Mouse (Mus musculus) embryonic facial prominence, embryonic 11.5 days (tissue): ENCODE measurements at regions not wholly inside any gene's neighbourhood (a gene's known extent, or its start where the extent isn't known, plus 50 kb on each side); places are given as distances from the start of the nearest gene placed in this dataset.

Experiments used
- ATAC-seq: fragments of 200-750 bp; cut with Nextera tagmentation; replicated peaks from 2 replicates; pipeline ENCODE4 v1.8.0; 2017; ENCODE audit warnings: low read depth; ENCODE audit not compliant: insufficient number of reproducible peaks, low FRiP score, low TSS enrichment
- DNase-seq: peaks from one replicate; pipeline ENCODE4 v3.0.0-alpha.2; 2015; ENCODE audit warnings: low spot score
- H3K27ac ChIP-seq: fragments of 300-500 bp; sonication (generic); replicated peaks from 2 replicates; pipeline ENCODE4 v1.5.1; 2014; ENCODE audit warnings: mild to moderate bottlenecking, low read depth, low read length, control low read depth
- H3K27me3 ChIP-seq: fragments of 300-500 bp; sonication (generic); 2 replicates; pipeline ENCODE4 v1.6.1; 2014; ENCODE audit warnings: mild to moderate bottlenecking, low read length, moderate library complexity, mixed read lengths; ENCODE audit not compliant: control insufficient read depth, insufficient read depth
- H3K36me3 ChIP-seq: fragments of 300-500 bp; sonication (generic); replicated peaks from 2 replicates; pipeline ENCODE4 v1.6.1; 2014; ENCODE audit warnings: low read depth, mild to moderate bottlenecking, low read length, moderate library complexity, mixed read lengths; ENCODE audit not compliant: control insufficient read depth, insufficient read depth
- H3K4me1 ChIP-seq: fragments of 300-500 bp; sonication (generic); 2 replicates; pipeline ENCODE4 v1.6.1; 2014; ENCODE audit warnings: low read length, mixed read lengths; ENCODE audit not compliant: control insufficient read depth, insufficient read depth
- H3K4me2 ChIP-seq: fragments of 300-500 bp; sonication (generic); 2 replicates; pipeline ENCODE4 v1.6.1; 2014; ENCODE audit warnings: low read depth, mild to moderate bottlenecking, control low read depth, low read length, moderate library complexity
- H3K4me3 ChIP-seq: fragments of 300-500 bp; sonication (generic); 2 replicates; pipeline ENCODE4 v1.5.1; 2014; ENCODE audit warnings: low read depth, low read length, control low read depth
- H3K9ac ChIP-seq: fragments of 300-500 bp; sonication (generic); replicated peaks from 2 replicates; pipeline ENCODE4 v1.6.1; 2014; ENCODE audit warnings: mild to moderate bottlenecking, control low read depth, low read length
- H3K9me3 ChIP-seq: fragments of 300-500 bp; sonication (generic); replicated peaks from 2 replicates; pipeline ENCODE4 v1.6.1; 2016; ENCODE audit warnings: mild to moderate bottlenecking, low read length, inconsistent platforms, mixed read lengths; ENCODE audit not compliant: control insufficient read depth
- WGBS: fragments of 180-500 bp; shearing (Covaris S2); extraction: QIAGEN DNeasy Blood & Tissue Kit; methylation state at CpG from one replicate; pipeline ENCODE4 v1.1.7; 2014; 5-methylcytosine and 5-hydroxymethylcytosine counted together

DNA sequence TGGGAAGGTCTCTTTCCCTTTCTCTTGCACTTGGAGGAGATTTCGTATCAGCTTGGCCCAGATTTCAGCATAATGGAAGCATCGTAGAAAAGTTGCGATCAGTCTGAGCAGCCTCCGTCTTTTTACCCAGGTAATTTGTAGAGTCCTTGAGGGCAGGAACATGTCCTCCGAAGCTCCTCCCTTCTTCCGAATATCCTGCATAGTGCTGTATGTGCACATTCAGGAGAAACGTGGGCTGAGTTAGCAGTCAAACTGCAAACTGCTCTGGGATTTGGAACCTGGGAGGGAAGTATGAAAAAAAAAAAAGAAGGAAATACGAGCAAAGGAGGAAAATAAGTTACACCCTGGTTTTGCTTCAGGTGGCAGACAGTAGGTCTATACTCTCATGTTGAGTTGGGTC is 294.7 kb downstream of the Pik3r1 start:
- 89% methylated on average over 8 of the region's 8 CpGs for WGBS
- no peak for DNase-seq
- no peak overlapping the region for H3K4me3 ChIP-seq

DNA sequence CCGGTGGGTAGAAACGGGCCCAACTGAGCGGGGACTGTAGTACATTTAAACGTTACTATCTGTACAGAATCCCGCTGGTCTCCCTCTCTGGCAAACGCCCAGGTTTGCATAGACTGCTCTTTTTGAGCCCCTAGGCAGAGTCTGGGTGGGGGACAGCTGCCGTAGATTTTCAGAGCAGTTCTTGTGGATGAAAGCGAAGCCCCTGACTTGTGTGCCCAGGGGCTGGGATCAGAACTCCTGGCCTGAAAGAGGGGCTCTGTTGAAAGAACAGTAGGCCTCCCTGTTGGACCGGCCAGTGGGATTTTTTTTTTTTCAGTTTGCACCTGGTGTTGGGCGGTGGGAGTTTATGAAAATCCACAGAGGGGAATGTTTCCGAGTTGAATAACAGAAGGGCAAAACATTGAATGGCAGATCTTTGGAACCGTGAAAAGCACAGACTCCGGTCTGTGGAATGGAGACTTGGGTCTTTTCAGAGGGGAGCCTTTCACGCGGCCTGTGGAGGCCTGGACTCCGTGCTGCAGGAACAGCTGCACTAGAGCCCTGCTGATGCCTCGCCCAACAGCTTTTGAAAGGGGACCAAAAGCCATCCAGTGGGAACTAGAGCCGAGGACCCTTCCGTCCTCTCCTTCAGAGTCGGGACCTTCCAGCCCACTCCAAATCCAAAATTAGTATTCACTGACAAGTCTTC is 297.3 kb downstream of the Pik3r1 start:
- H3K9me3 ChIP-seq: no peaks in the 10 kb centered on the region
- no peak for ATAC-seq
- 66% methylated on average over 20 of the region's 20 CpGs for WGBS
- no peak overlapping the region for H3K9ac ChIP-seq
- no peak overlapping the region for H3K27ac ChIP-seq
- H3K4me3 ChIP-seq: no peak overlapping the region
- no peaks in the 10 kb centered on the region for H3K27me3 ChIP-seq
- peak; percentile 5 for DNase-seq
- H3K36me3 ChIP-seq: no peaks in the 10 kb centered on the region
- no peak overlapping the region for H3K4me2 ChIP-seq
- no peaks in the 10 kb centered on the region for H3K4me1 ChIP-seq

More for the DNA sequence above, 294.7 kb downstream of the Pik3r1 start:
- Histone ChIP-seq H3K9ac (no peak overlapping the region), H3K27ac (no peak overlapping the region), H3K4me1 (no peaks in the 10 kb centered on the region), H3K36me3 (no peaks in the 10 kb centered on the region), H3K27me3 (no peaks in the 10 kb centered on the region), H3K4me2 (no peak overlapping the region), H3K9me3 (no peaks in the 10 kb centered on the region)
- ATAC-seq: no peak

GRCm38 (mm10) chr13:101465748-101466127 is 302.3 kb downstream of the Pik3r1 start:
- no peak overlapping the region for H3K9ac ChIP-seq
- H3K4me1 ChIP-seq: no peaks in the 10 kb centered on the region
- DNase-seq (no peak), ATAC-seq (no peak)
- H3K36me3 ChIP-seq: no peaks in the 10 kb centered on the region
- H3K4me2 ChIP-seq: no peak overlapping the region
- no peak overlapping the region for H3K4me3 ChIP-seq
- 87% methylated on average over 3 of the region's 3 CpGs for whole genome bisulfite sequencing
- no peaks in the 10 kb centered on the region for H3K27me3 ChIP-seq
- H3K9me3 ChIP-seq: no peaks in the 10 kb centered on the region
- no peak overlapping the region for H3K27ac ChIP-seq

DNA sequence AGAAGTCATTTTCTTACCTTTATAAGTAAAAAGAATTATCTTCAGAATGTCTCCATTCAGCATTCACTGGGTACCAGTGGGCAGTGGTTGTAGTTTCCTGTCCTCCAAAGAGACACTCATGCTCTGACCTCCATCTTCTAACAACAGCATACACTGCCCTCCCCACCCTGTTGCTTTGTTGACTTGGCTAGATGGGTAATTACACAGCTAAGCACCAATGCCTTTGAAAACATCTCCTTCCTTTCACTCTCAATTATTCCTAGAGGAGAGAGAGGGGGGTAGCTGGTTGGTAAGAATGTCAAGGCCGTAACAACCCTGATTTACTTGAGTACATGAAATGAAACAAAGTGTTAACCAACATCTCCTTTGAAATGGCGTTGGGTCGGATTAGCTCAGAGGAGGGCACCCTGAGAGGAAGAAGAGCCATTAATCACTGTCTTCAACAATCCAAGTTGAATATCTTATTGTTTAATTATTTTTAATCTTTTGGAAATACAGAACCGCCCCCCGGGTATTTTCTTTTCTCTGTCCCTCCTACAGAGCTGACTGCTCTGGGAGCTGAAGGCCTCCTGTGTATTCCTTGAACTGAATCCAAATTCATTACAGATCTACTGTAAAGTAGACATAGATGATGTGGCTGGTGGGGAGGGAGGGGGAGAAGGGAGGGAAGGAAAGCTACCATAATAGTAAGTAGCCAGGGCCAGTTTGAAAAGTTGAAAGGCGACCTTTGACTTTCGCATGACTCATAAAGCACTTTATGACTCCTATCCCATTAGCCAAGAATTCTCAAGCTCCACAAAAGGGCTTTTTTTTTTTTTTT is 302.9 kb downstream of the Pik3r1 start:
- no peak for ATAC-seq
- H3K4me3 ChIP-seq: no peak overlapping the region
- H3K27ac ChIP-seq: no peak overlapping the region
- no peaks in the 10 kb centered on the region for H3K27me3 ChIP-seq
- no peaks in the 10 kb centered on the region for H3K9me3 ChIP-seq
- no peaks in the 10 kb centered on the region for H3K36me3 ChIP-seq
- WGBS: 67% methylated on average over 7 of the region's 7 CpGs
- H3K4me1 ChIP-seq: no peaks in the 10 kb centered on the region
- DNase-seq: no peak
- H3K9ac ChIP-seq: no peak overlapping the region
- H3K4me2 ChIP-seq: no peak overlapping the region

- Histone ChIP-seq H3K27me3 (no peaks in the 10 kb centered on the region), H3K9ac (no peak overlapping the region), H3K4me1 (no peaks in the 10 kb centered on the region), H3K27ac (no peak overlapping the region), H3K36me3 (no peaks in the 10 kb centered on the region), H3K9me3 (no peaks in the 10 kb centered on the region), H3K4me3 (no peak overlapping the region), H3K4me2 (no peak overlapping the region)
- ATAC-seq (no peak), DNase-seq (no peak)
- WGBS: 66% methylated on average over 2 of the region's 2 CpGs
Measured at GRCm38 (mm10) chr13:101456926-101457325, 311.1 kb downstream of the Pik3r1 start.

DNA sequence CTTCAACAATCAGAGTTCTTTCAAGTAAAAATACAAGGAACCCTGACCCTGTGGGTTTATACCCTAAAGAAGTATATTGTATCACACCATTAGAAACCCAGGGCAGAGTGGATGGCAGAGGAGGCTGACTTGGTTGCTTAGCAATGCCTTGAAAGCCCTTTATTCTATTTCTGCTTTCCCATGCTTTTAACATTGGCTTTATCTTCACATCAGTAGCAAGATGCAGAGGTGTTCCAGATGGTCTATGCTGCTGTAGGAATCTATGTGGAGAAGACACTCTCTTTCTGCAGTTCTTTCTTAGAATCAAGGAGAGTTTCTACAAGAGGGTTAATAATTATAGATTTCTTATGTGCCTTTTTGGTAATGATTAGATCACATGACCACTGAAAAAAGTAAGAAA is 313.7 kb downstream of the Pik3r1 start:
- H3K36me3 ChIP-seq: no peaks in the 10 kb centered on the region
- no peak overlapping the region for H3K9ac ChIP-seq
- no peak overlapping the region for H3K4me2 ChIP-seq
- no peaks in the 10 kb centered on the region for H3K27me3 ChIP-seq
- no peak for DNase-seq
- no peaks in the 10 kb centered on the region for H3K4me1 ChIP-seq
- H3K4me3 ChIP-seq: no peak overlapping the region
- no peaks in the 10 kb centered on the region for H3K9me3 ChIP-seq
- H3K27ac ChIP-seq: no peak overlapping the region
- ATAC-seq: no peak

DNA sequence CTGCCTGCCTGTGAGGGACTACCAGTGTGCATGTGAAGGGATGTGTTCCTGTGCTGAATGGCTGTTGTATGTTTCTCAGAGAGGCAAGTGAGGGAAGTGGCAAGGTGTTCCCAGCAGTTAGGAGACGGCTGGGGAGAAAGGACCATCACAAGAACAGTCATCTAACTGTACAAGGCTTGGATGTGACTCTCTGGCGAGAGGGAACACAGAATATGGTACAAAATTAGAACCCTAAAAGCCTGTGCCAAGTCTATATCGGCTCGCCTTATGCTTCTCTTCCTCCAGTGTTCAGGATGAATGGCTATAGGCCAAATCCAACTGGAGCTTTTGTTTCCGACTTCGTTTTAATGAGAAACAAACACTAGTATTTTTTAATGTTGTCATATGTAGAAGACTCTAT is 317.5 kb downstream of the Pik3r1 start:
- Histone ChIP-seq H3K4me2 (no peak overlapping the region), H3K27ac (no peak overlapping the region), H3K27me3 (no peaks in the 10 kb centered on the region), H3K9me3 (no peaks in the 10 kb centered on the region), H3K9ac (no peak overlapping the region), H3K4me3 (no peak overlapping the region), H3K4me1 (no peaks in the 10 kb centered on the region), H3K36me3 (no peaks in the 10 kb centered on the region)
- 90% methylated on average over 6 of the region's 6 CpGs for WGBS
- DNase-seq: no peak
- no peak for ATAC-seq

DNA sequence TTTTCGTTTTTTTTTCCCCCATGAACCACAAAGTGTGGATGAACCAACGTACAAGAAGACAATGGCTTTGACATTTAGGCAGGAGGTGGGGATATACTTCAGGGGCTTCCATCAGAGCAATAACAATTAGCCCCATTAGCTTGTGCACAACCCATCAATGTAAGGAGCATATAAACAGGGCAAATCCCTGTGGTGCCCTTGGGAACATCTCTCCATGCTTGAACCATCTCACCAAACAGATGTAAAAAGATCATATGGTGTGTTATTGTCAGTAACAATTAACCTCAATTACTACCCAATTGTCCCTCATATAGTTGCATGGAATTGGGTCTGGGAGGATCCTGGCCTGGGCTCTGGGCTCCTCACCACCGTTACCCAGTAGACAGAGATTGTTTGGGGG is 328.5 kb downstream of the Pik3r1 start:
- Histone ChIP-seq H3K27ac (no peak overlapping the region), H3K9ac (no peak overlapping the region), H3K4me2 (no peak overlapping the region), H3K36me3 (no peaks in the 10 kb centered on the region), H3K4me3 (no peak overlapping the region), H3K4me1 (no peaks in the 10 kb centered on the region), H3K9me3 (no peaks in the 10 kb centered on the region), H3K27me3 (no peaks in the 10 kb centered on the region)
- no peak for DNase-seq
- WGBS: 43% methylated on average over 3 of the region's 3 CpGs
- ATAC-seq: peak; percentile 59; the same call in 1 of the 2 replicates
